ENCODE assay signal across 8 mouse cellular contexts in genomic region chr11:4134986-4135935, GRCm38 (mm10). TPM values are rescaled to one million over a fixed set of nuclear protein-coding genes. Genes with fewer than 3 reads are reported as not detected.
DNase-seq lines count a peak whose midpoint lies in the region; ATAC-seq and TF ChIP-seq lines count a peak whose summit lies in the region.

TSS of gene Rnf215 (plus strand) at chr11:4135202.

- peaks cover 17% of the 10 kb centered on the region for H3K4me1 ChIP-seq in hindbrain, embryonic 14.5 days (replicated peaks; ENCODE audit: control insufficient read depth, insufficient read depth, low read length)

- in situ Hi-C loops in Patski (cut with MboI; ENCODE audit: low pct_unique_long_range_greater_than_20kb) = loop anchor here (5.0 to 10.0 kb wide), 2 partner anchors 82 to 300 kb away; partner anchors contain the start of gene Castor1

- H3K36me3 ChIP-seq in hindbrain, embryonic 14.5 days (replicated peaks; ENCODE audit: control insufficient read depth, insufficient read depth) = peaks cover 31% of the 10 kb centered on the region

- WGBS in hindbrain, embryonic 14.5 days = under 1% methylated on average over 58 of the region's 66 CpGs

- H3K4me2 ChIP-seq in hindbrain, embryonic 14.5 days (replicated peaks) = peak within 1 kb of the TSS; percentile 85

- DNase-seq in Patski (ENCODE audit: low read depth, low spot score) = no peak
- DNase-seq in cerebellum, postnatal 14 days = peak; percentile 96 to 97
- peak; percentile 68 to 82 for DNase-seq in frontal cortex, postnatal 25 days (ENCODE audit: low spot score in 2 of 2)
- DNase-seq in hindbrain, embryonic 14.5 days (ENCODE audit: low spot score) = peak; percentile 93
- peak; percentile 84 to 85 for DNase-seq in layer of hippocampus, postnatal 36 days
- DNase-seq in lung, postnatal 4 days = peak; percentile 89 to 91
- DNase-seq in retina, postnatal 7 days (ENCODE audit: low read depth, low spot score) = peak; percentile 89
- DNase-seq in urinary bladder, adult 2 months (ENCODE audit: low spot score) = peak; percentile 93

- peak; percentile 83 for ATAC-seq in Patski
- ATAC-seq in hindbrain, embryonic 14.5 days (ENCODE audit: low FRiP score) = peak; percentile 91

- H3K4me3 ChIP-seq in hindbrain, embryonic 14.5 days (replicated peaks; ENCODE audit: low read length) = peak within 1 kb of the TSS; percentile 92

- peaks cover 4% of the 10 kb centered on the region for H3K27me3 ChIP-seq in Patski
- H3K27me3 ChIP-seq in hindbrain, embryonic 14.5 days (ENCODE audit: control insufficient read depth, insufficient read depth, low read length) = no peaks in the 10 kb centered on the region

- no peak for TF ChIP-seq CTCF in Patski (IDR thresholded peaks at IDR 0.05)

- CTCF ChIA-PET in Patski (lab: Charles Lee) = interaction anchor here (0.9 to 2.4 kb wide), 13 partner anchors 8 to 316 kb away, joined by 3 to 22 read pairs (median 6); partner anchors contain the start of gene Sec14l2

- peak within 1 kb of the TSS; percentile 98 for H3K9ac ChIP-seq in hindbrain, embryonic 14.5 days

- no peaks in the 10 kb centered on the region for H3K9me3 ChIP-seq in hindbrain, embryonic 14.5 days (ENCODE audit: control insufficient read depth, low read length)

- H3K27ac ChIP-seq in hindbrain, embryonic 14.5 days = peak within 1 kb of the TSS; percentile 92

- POLR2A ChIA-PET in Patski (lab: Charles Lee) = interaction anchor here (1.2 kb wide), 1 partner anchor 84 kb away, joined by 4 read pairs; no protein-coding TSS in a partner anchor

RNA-seq across cellular contexts. Expression of gene Rnf215, which starts in this region (rescaled TPM):
- polyA plus RNA-seq in Patski (2021) = 31.8 TPM
- polyA plus RNA-seq in hindbrain, embryonic 14.5 days (2014; fragmentation: Nextera tagmentation; extraction: Ambion mirVana) = 46.4 and 48.2 TPM in 2 replicates
- total RNA-seq in layer of hippocampus, postnatal 36 days (2021) = 10 to 100 TPM; 32.4 to 35.7 TPM
- 31.5 and 34.4 TPM in 2 replicates for polyA plus RNA-seq in urinary bladder, adult 2 months (2012; rRNA removed)
